Mouse (Mus musculus) testis, adult 2 months (tissue): ENCODE measurements around the gene Ckap4. TPM values are rescaled to one million over a fixed set of nuclear protein-coding genes. Genes with fewer than 3 reads are reported as not detected.
"Not testable (repeated sequence)": the region's sequence is repeated elsewhere in the genome, so short reads cannot be mapped to it uniquely, and the experiment has no call there.

ENCODE experiments used
- H3K27ac ChIP-seq: fragments of 200-500 bp; 2 replicates; pipeline ENCODE4 v1.5.1; 2012; ENCODE audit warnings: low read depth, low read length; ENCODE audit not compliant: control insufficient read depth, insufficient read depth
- H3K27me3 ChIP-seq: fragments of 200-500 bp; 2 replicates; pipeline ENCODE4 v1.6.1; 2012; ENCODE audit warnings: mild to moderate bottlenecking, low read length, moderate library complexity; ENCODE audit not compliant: control insufficient read depth, insufficient read depth
- H3K36me3 ChIP-seq: fragments of 200-500 bp; 2 replicates; pipeline ENCODE4 v1.6.1; 2012; ENCODE audit warnings: mild to moderate bottlenecking, low read length; ENCODE audit not compliant: control insufficient read depth, insufficient read depth
- H3K4me1 ChIP-seq: fragments of 200-500 bp; 2 replicates; pipeline ENCODE4 v1.6.1; 2012; ENCODE audit warnings: low read length; ENCODE audit not compliant: control insufficient read depth, insufficient read depth
- H3K4me3 ChIP-seq: fragments of 200-500 bp; 2 replicates; pipeline ENCODE4 v1.5.1; 2012; ENCODE audit warnings: low read depth, mild to moderate bottlenecking, low read length, moderate library complexity, mixed read lengths; ENCODE audit not compliant: control insufficient read depth
- CTCF ChIP-seq: fragments of 200-500 bp; IDR thresholded peaks from 2 replicates; pipeline ENCODE4 v1.5.1; 2012; ENCODE audit warnings: low read depth, mild to moderate bottlenecking, inconsistent platforms, low read length, moderate library complexity; ENCODE audit not compliant: control insufficient read depth, insufficient read depth, insufficient replicate concordance
- POLR2A ChIP-seq: fragments of 200-500 bp; IDR thresholded peaks from 2 replicates; pipeline ENCODE4 v1.6.1; 2012; ENCODE audit warnings: low read depth, mild to moderate bottlenecking, inconsistent platforms, low read length, moderate library complexity; ENCODE audit not compliant: control insufficient read depth
- polyA plus RNA-seq: library from polyadenylated mRNA; depleted of rRNA; stranded (reverse); fragments of >200 nt; gene quantifications from 2 replicates; pipeline ENCODE4 v1.2.3, GENCODE M21; 2012

Gene Ckap4
- polyA plus RNA-seq, 1 experiment: 50.1 TPM

GRCm38 (mm10) chr10:84494432-84494831 lies 39.4 kb downstream of the Ckap4 start:
- Histone ChIP-seq H3K36me3 (no peaks in the 10 kb centered on the region), H3K27me3 (no peaks in the 10 kb centered on the region), H3K27ac (no peak overlapping the region), H3K4me1 (no peaks in the 10 kb centered on the region; the same call in 1 of the 2 replicates), H3K4me3 (no peak overlapping the region)
- TF ChIP-seq CTCF (no peak), POLR2A (peak; percentile 13; the same call in 1 of the 2 replicates)

- Histone ChIP-seq H3K4me3 (peak overlapping the region; percentile 69), H3K36me3 (no peaks in the 10 kb centered on the region), H3K27me3 (no peaks in the 10 kb centered on the region), H3K27ac (peak overlapping the region; percentile 84), H3K4me1 (peaks cover 16% of the 10 kb centered on the region)
- TF ChIP-seq CTCF: no peak
- no peak; the same call in 1 of the 2 replicates for TF ChIP-seq POLR2A
These were observed 43.7 kb downstream of the Ckap4 start for GRCm38 (mm10) chr10:84490115-84490514.

GRCm38 (mm10) chr10:84488315-84488714 lies 45.5 kb downstream of the Ckap4 start:
- peak; percentile 69; the same call in 1 of the 2 replicates for TF ChIP-seq CTCF
- TF ChIP-seq POLR2A: no peak
- H3K36me3 ChIP-seq: no peaks in the 10 kb centered on the region
- H3K4me1 ChIP-seq: peaks cover 16% of the 10 kb centered on the region
- peak overlapping the region; percentile 89 for H3K4me3 ChIP-seq
- peak overlapping the region; percentile 100 for H3K27ac ChIP-seq
- H3K27me3 ChIP-seq: no peaks in the 10 kb centered on the region

- no peak overlapping the region for H3K27ac ChIP-seq
- no peak for TF ChIP-seq POLR2A
- TF ChIP-seq CTCF: no peak
These were observed 49.2 kb downstream of the Ckap4 start for GRCm38 (mm10) chr10:84484661-84485060.

GRCm38 (mm10) chr10:84483553-84483952 lies 50.3 kb downstream of the Ckap4 start:
- Histone ChIP-seq H3K27me3 (no peaks in the 10 kb centered on the region), H3K27ac (no peak overlapping the region), H3K4me1 (peaks cover 11% of the 10 kb centered on the region), H3K4me3 (no peak overlapping the region), H3K36me3 (no peaks in the 10 kb centered on the region)
- no peak for TF ChIP-seq CTCF
- TF ChIP-seq POLR2A: no peak

More at GRCm38 (mm10) chr10:84484661-84485060, 49.2 kb downstream of the Ckap4 start:
- Histone ChIP-seq H3K4me1 (peaks cover 16% of the 10 kb centered on the region), H3K36me3 (no peaks in the 10 kb centered on the region), H3K4me3 (no peak overlapping the region), H3K27me3 (no peaks in the 10 kb centered on the region)

GRCm38 (mm10) chr10:84483069-84483468 lies 50.8 kb downstream of the Ckap4 start:
- Histone ChIP-seq H3K27me3 (no peaks in the 10 kb centered on the region), H3K4me3 (no peak overlapping the region), H3K36me3 (no peaks in the 10 kb centered on the region), H3K4me1 (peaks cover 8% of the 10 kb centered on the region), H3K27ac (no peak overlapping the region)
- TF ChIP-seq CTCF (no peak), POLR2A (no peak)

GRCm38 (mm10) chr10:84482418-84482817 lies 51.4 kb downstream of the Ckap4 start:
- H3K4me1 ChIP-seq: peaks cover 14% of the 10 kb centered on the region
- H3K27me3 ChIP-seq, H3K27ac ChIP-seq, H3K4me3 ChIP-seq, H3K36me3 ChIP-seq: not testable (repeated sequence)

- no peak for TF ChIP-seq CTCF
- no peak for TF ChIP-seq POLR2A
- H3K36me3 ChIP-seq: no peaks in the 10 kb centered on the region
- no peak overlapping the region for H3K27ac ChIP-seq
- no peak overlapping the region for H3K4me3 ChIP-seq
- H3K27me3 ChIP-seq: no peaks in the 10 kb centered on the region
- peaks cover 9% of the 10 kb centered on the region for H3K4me1 ChIP-seq
These were observed 52.6 kb downstream of the Ckap4 start for GRCm38 (mm10) chr10:84481327-84481671.
